24 mouse cellular contexts compared by ENCODE assay signal in genomic region chr6:4163733-4164132, GRCm38 (mm10).
DNase-seq lines count a peak whose midpoint lies in the region; ATAC-seq lines count a peak whose summit lies in the region.
"Had no signal": no experiment of that assay in that cellular context is flagged by ENCODE, and none has a peak within 500 bp of the region (broad histone marks: within the 10 kb centered on the region; RNA-seq: fewer than 3 reads in every experiment).

No protein-coding gene starts in this region.

- H3K4me2 ChIP-seq in kidney, embryonic 15.5 days, result no peak overlapping the region
- H3K4me2 ChIP-seq: embryonic facial prominence, embryonic 12.5 days; embryonic facial prominence, embryonic 15.5 days; heart, embryonic 11.5 days; hindbrain, embryonic 14.5 days had no signal

- no peak overlapping the region for H3K27ac ChIP-seq in kidney, embryonic 15.5 days
- H3K27ac ChIP-seq: embryonic facial prominence, embryonic 12.5 days; embryonic facial prominence, embryonic 15.5 days; heart, adult 2 months; hindbrain, embryonic 14.5 days; hindbrain, postnatal 0 days had no signal

- no peaks in the 10 kb centered on the region for H3K27me3 ChIP-seq in megakaryocyte, embryonic 14.5 days (replicated peaks)
- H3K27me3 ChIP-seq in kidney, embryonic 15.5 days, result no peaks in the 10 kb centered on the region
- H3K27me3 ChIP-seq: embryonic facial prominence, embryonic 12.5 days; embryonic facial prominence, embryonic 15.5 days had no signal

- H3K4me1 ChIP-seq in megakaryocyte, embryonic 14.5 days, result peaks cover 6% of the 10 kb centered on the region
- 0 out of 2 replicates have a peak, but pooled peaks cover 2% of the 10 kb centered on the region for H3K4me1 ChIP-seq in kidney, embryonic 15.5 days
- H3K4me1 ChIP-seq: embryonic facial prominence, embryonic 12.5 days; embryonic facial prominence, embryonic 15.5 days had no signal

- intact Hi-C loops in heart, postnatal 36 days (cut with DNase I), result no loop called here

- no peaks in the 10 kb centered on the region for H3K9me3 ChIP-seq in megakaryocyte, embryonic 14.5 days
- H3K9me3 ChIP-seq in kidney, embryonic 15.5 days (replicated peaks), result no peaks in the 10 kb centered on the region
- H3K9me3 ChIP-seq: embryonic facial prominence, embryonic 12.5 days; embryonic facial prominence, embryonic 15.5 days had no signal

- 64% methylated on average over 1 of the region's 1 CpGs for WGBS in kidney, embryonic 15.5 days

- ATAC-seq in common myeloid progenitor, adult 5-6 weeks (replicated peaks; ENCODE audit: low read depth, poor library complexity, severe bottlenecking), result peak; percentile 60; the same call in 1 of the 2 replicates
- no peak for ATAC-seq in kidney, embryonic 15.5 days (replicated peaks; ENCODE audit: low FRiP score)
- ATAC-seq: activated CD4-positive, CD25-positive, alpha-beta regulatory T cell, adult 4 months; forebrain, embryonic 14.5 days; hindbrain, postnatal 0 days; inflammation-experienced regulatory T-cells, adult 6 months; intestine, embryonic 16.5 days had no signal

- H3K9ac ChIP-seq in kidney, embryonic 15.5 days, result no peak overlapping the region
- H3K9ac ChIP-seq: embryonic facial prominence, embryonic 12.5 days; embryonic facial prominence, embryonic 15.5 days; hindbrain, embryonic 14.5 days had no signal

- DNase-seq in 3T3-L1 (ENCODE audit: low read depth, low spot score), result peak; percentile 13
- DNase-seq in heart, postnatal 36 days, result no peak
- no peak for DNase-seq in kidney, postnatal 10 days
- no peak for DNase-seq in heart, adult 11 months
- DNase-seq: adrenal gland, adult 8-10 months; adrenal gland, postnatal 25 days; B cell, adult 2 months; cerebellum, adult 18-20 months; cerebellum, adult 9-10 months; cerebellum, postnatal 14 days; gastrocnemius, postnatal 25 days; heart, adult 2 months had no signal

- H3K36me3 ChIP-seq in megakaryocyte, embryonic 14.5 days (replicated peaks; ENCODE audit: low read length), result no peaks in the 10 kb centered on the region
- no peaks in the 10 kb centered on the region for H3K36me3 ChIP-seq in kidney, embryonic 15.5 days
- H3K36me3 ChIP-seq: embryonic facial prominence, embryonic 12.5 days; embryonic facial prominence, embryonic 15.5 days had no signal

- H3K4me3 ChIP-seq in megakaryocyte, embryonic 14.5 days (replicated peaks), result peak overlapping the region; percentile 79
- no peak overlapping the region for H3K4me3 ChIP-seq in kidney, embryonic 15.5 days (replicated peaks)
- H3K4me3 ChIP-seq: embryonic facial prominence, embryonic 12.5 days; embryonic facial prominence, embryonic 15.5 days; heart, adult 2 months had no signal
